Mouse (Mus musculus) kidney, postnatal 0 days (tissue): ENCODE measurements around the gene Dyx1c1. TPM values are rescaled to one million over a fixed set of nuclear protein-coding genes. Genes with fewer than 3 reads are reported as not detected.

Experiments used
- ATAC-seq: fragments of 200-750 bp; cut with Nextera tagmentation; replicated peaks from 2 replicates; pipeline ENCODE4 v1.8.0; 2017; ENCODE audit warnings: low read depth, moderate number of reproducible peaks, moderate TSS enrichment, moderate library complexity; ENCODE audit not compliant: low FRiP score
- DNase-seq: peaks from one replicate; pipeline ENCODE4 v3.0.0-alpha.2; 2016; ENCODE audit warnings: low spot score
- H3K27ac ChIP-seq: fragments of 300-500 bp; sonication (generic); 2 replicates; pipeline ENCODE4 v1.5.1; 2014; ENCODE audit warnings: mild to moderate bottlenecking
- H3K27me3 ChIP-seq: fragments of 300-500 bp; sonication (generic); 2 replicates; pipeline ENCODE4 v1.6.1; 2014; ENCODE audit warnings: low read length, mixed read lengths; ENCODE audit not compliant: insufficient read depth
- H3K36me3 ChIP-seq: fragments of 300-500 bp; sonication (generic); 2 replicates; pipeline ENCODE4 v1.6.1; 2014; ENCODE audit warnings: low read length, mixed read lengths; ENCODE audit not compliant: insufficient read depth
- H3K4me1 ChIP-seq: fragments of 300-500 bp; sonication (generic); replicated peaks from 2 replicates; pipeline ENCODE4 v1.6.1; 2014; ENCODE audit warnings: antibody characterized with exemption, low read length, mixed read lengths; ENCODE audit not compliant: insufficient read depth
- H3K4me2 ChIP-seq: fragments of 300-500 bp; sonication (generic); 2 replicates; pipeline ENCODE4 v1.6.1; 2014; ENCODE audit warnings: mild to moderate bottlenecking, low read length, moderate library complexity, mixed read lengths
- H3K4me3 ChIP-seq: fragments of 300-500 bp; sonication (generic); replicated peaks from 2 replicates; pipeline ENCODE4 v1.5.1; 2014; ENCODE audit warnings: low read depth, low read length
- H3K9ac ChIP-seq: fragments of 300-500 bp; sonication (generic); 2 replicates; pipeline ENCODE4 v1.6.1; 2014; ENCODE audit warnings: low read depth, low read length
- H3K9me3 ChIP-seq: fragments of 300-500 bp; sonication (generic); replicated peaks from 2 replicates; pipeline ENCODE4 v1.6.1; 2016; ENCODE audit warnings: low read length, inconsistent platforms, mixed read lengths
- CTCF ChIP-seq: IDR thresholded peaks from 2 replicates; pipeline ENCODE4 v1.5.1; 2016; ENCODE audit warnings: antibody characterized with exemption, low read depth, mild to moderate bottlenecking, moderate library complexity
- WGBS: fragments of 180-500 bp; shearing (Covaris S2); extraction: QIAGEN DNeasy Blood & Tissue Kit; methylation state at CpG from one replicate; pipeline ENCODE4 v1.1.7; 2014; 5-methylcytosine and 5-hydroxymethylcytosine counted together
- polyA plus RNA-seq: library from polyadenylated mRNA; unstranded; fragments of >200 nt; fragmentation: Nextera tagmentation; extraction: Ambion mirVana; gene quantifications from 2 replicates; pipeline ENCODE4 v1.2.1, GENCODE M21; 2015

Dyx1c1 gene
- 2.8 and 3.3 TPM in 2 replicates for polyA plus RNA-seq

DNA sequence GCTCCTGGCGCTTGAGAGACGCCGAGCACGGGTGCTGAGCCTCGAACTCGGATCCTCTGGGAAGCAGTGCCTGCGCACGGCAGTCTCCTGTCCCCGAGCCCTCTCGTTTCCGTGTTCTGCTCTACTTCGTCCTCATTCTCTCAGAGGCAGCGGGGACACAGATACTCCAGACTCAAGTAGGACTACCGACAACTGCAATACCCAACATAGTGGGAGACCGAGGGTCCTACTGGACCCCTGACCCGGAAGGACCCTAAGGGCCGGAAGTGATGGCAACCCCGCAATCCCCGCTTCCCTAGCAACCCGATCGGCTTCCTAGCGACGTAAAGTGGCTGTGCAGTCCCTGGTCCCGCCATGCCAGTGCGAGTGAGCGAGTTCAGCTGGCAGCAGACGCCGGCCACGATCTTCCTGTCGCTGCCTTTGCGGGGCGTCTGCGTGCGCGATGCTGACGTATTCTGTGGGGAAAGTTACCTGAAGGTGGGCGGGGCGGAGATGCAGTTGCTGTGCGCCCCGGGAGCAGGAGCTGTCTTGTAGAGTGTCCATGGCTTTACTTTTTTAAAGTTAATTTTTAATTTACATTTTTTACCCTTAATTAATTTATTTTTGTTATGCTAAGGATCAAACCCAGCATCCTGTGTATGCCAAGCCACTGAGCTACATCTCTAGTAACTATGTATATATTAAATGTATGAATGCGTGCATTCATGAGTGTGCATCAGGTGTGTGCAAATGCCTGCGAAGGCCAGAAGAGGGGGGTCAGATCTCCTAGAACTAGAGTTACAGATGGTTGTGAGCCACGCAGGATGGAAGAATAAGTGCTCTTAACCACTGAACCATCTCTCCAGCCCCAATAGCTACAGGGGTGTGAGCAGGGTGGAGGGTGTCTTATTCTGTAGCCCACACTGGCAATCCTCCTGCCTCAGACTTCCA is at the start of gene Dyx1c1, which contains the start of gene Gm44503:
Gene Dyx1c1, plus strand, starts transcription at position 265 of the 930 bp plus-strand sequence.
Gene Gm44503, plus strand, starts transcription at position 332 of the 930 bp plus-strand sequence.
- Histone ChIP-seq H3K4me1 (peaks cover 5% of the 10 kb centered on the region; the same call in 1 of the 2 replicates), H3K27ac (peak within 1 kb of the TSS; percentile 70; the same call in 1 of the 2 replicates), H3K4me3 (peak within 1 kb of the TSS; percentile 58), H3K4me2 (peak within 1 kb of the TSS; percentile 69), H3K27me3 (no peaks in the 10 kb centered on the region), H3K9me3 (no peaks in the 10 kb centered on the region), H3K36me3 (no peaks in the 10 kb centered on the region), H3K9ac (peak within 1 kb of the TSS; percentile 56)
- 2% methylated on average over 43 of the region's 43 CpGs for WGBS
- ATAC-seq, result peak; percentile 90
- TF ChIP-seq CTCF, result no peak; the same call in 1 of the 2 replicates
- peak; percentile 92 for DNase-seq

DNA sequence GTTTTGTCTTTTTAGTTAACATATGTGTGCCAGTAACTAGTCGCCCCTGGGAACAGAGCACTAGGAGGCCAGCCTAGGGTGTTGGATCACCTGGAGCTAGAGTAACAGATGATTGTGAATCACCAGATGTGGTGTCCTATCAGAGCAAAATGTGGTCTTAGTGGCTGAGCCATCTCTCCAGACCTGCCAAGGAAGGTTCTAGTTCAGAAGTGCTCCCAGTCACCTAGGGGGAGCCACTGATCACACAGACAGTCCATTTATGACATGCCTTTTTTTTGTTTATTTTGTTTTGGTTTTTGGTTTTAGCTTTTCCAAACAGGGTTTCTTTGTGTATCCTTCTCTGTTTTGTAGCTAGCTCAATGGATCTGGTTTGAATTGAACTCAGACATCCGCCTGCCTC is 47.2 kb upstream of the Dyx1c1 start:
- Histone ChIP-seq H3K4me1 (no peaks in the 10 kb centered on the region), H3K9me3 (no peaks in the 10 kb centered on the region), H3K27me3 (no peaks in the 10 kb centered on the region), H3K4me2 (no peak overlapping the region), H3K36me3 (peaks cover 2% of the 10 kb centered on the region; the same call in 1 of the 2 replicates), H3K27ac (no peak overlapping the region), H3K4me3 (no peak overlapping the region), H3K9ac (no peak overlapping the region)
- TF ChIP-seq CTCF, result no peak
- DNase-seq (no peak), ATAC-seq (no peak)
- 92% methylated on average over 2 of the region's 2 CpGs for WGBS

DNA sequence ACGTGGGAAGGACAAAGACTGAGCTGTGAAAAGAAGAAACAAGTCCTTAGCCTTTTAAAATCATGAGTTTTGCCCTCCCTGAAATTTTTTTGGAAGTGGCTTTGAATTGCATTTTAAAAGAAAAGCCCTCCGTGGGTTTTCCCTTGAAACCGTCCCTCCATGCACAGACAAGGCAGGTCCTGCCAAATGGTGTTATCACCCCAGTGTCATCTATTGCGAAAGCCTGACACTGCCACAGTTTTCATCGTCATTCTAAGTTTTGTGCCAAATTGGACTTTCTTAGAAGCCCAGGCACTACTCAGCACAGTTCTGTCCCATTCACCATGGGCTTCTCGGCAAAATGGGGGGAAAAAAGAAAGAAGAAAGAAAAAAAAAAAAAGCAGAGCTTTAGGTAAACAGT is 45.0 kb upstream of the Dyx1c1 start:
- Histone ChIP-seq H3K4me2 (peak overlapping the region; percentile 27; the same call in 1 of the 2 replicates), H3K4me3 (no peak overlapping the region), H3K27ac (no peak overlapping the region), H3K4me1 (no peaks in the 10 kb centered on the region), H3K27me3 (no peaks in the 10 kb centered on the region), H3K9ac (no peak overlapping the region), H3K36me3 (peaks cover 2% of the 10 kb centered on the region; the same call in 1 of the 2 replicates), H3K9me3 (no peaks in the 10 kb centered on the region)
- DNase-seq, result no peak
- WGBS, result 41% methylated on average over 6 of the region's 6 CpGs
- ATAC-seq, result no peak
- TF ChIP-seq CTCF, result no peak

DNA sequence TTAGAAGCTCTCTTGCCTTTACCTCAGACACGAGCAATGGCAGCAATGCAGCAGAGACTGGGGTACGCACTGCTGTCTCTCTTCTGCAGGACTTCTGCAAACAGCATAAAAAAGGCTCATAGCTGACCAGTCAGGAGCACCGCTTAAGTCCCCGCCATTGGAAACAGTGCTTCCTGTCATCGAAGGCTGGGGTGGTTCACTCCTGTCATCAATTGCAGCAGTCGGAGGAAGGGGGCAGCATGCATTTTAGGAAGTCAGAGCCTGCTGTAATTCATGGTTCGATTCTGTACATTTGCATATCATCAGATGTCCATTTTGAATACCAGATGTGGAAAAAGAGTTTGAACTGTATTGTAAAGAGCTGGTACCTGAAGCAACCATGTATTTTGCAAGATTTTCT is 42.9 kb upstream of the Dyx1c1 start:
- Histone ChIP-seq H3K4me3 (no peak overlapping the region), H3K4me1 (no peaks in the 10 kb centered on the region), H3K27me3 (no peaks in the 10 kb centered on the region), H3K36me3 (peaks cover 2% of the 10 kb centered on the region; the same call in 1 of the 2 replicates), H3K9me3 (no peaks in the 10 kb centered on the region), H3K9ac (no peak overlapping the region), H3K27ac (no peak overlapping the region), H3K4me2 (no peak overlapping the region)
- ATAC-seq (no peak), DNase-seq (peak; percentile 13)
- TF ChIP-seq CTCF, result no peak
- 61% methylated on average over 7 of the region's 7 CpGs for WGBS

DNA sequence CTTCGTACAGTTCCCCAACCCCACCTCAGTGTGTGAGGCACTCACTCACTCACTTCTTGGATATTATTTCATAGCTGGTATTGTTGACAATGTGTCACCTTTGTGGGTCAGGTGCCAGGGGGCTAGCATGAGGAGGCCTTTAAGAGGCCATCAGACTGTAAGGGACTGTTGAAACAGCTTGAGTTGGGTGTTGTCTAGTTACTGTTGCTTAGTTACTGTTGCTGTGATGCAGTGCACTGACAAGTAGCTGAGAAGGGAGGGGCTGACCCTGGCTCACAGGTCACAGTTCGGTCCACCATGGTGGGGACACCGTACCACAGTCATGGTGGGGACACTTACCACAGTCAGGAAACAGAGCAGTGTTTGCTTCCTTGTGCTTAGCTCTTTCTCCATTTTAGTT is 35.5 kb upstream of the Dyx1c1 start:
- H3K27me3 ChIP-seq, result no peaks in the 10 kb centered on the region
- no peaks in the 10 kb centered on the region for H3K36me3 ChIP-seq
- TF ChIP-seq CTCF, result no peak
- no peak for ATAC-seq
- no peaks in the 10 kb centered on the region for H3K9me3 ChIP-seq
- H3K4me1 ChIP-seq, result no peaks in the 10 kb centered on the region
- H3K9ac ChIP-seq, result no peak overlapping the region
- no peak overlapping the region for H3K27ac ChIP-seq
- H3K4me3 ChIP-seq, result no peak overlapping the region
- no peak for DNase-seq
- WGBS, result 92% methylated on average over 3 of the region's 3 CpGs
- H3K4me2 ChIP-seq, result no peak overlapping the region

DNA sequence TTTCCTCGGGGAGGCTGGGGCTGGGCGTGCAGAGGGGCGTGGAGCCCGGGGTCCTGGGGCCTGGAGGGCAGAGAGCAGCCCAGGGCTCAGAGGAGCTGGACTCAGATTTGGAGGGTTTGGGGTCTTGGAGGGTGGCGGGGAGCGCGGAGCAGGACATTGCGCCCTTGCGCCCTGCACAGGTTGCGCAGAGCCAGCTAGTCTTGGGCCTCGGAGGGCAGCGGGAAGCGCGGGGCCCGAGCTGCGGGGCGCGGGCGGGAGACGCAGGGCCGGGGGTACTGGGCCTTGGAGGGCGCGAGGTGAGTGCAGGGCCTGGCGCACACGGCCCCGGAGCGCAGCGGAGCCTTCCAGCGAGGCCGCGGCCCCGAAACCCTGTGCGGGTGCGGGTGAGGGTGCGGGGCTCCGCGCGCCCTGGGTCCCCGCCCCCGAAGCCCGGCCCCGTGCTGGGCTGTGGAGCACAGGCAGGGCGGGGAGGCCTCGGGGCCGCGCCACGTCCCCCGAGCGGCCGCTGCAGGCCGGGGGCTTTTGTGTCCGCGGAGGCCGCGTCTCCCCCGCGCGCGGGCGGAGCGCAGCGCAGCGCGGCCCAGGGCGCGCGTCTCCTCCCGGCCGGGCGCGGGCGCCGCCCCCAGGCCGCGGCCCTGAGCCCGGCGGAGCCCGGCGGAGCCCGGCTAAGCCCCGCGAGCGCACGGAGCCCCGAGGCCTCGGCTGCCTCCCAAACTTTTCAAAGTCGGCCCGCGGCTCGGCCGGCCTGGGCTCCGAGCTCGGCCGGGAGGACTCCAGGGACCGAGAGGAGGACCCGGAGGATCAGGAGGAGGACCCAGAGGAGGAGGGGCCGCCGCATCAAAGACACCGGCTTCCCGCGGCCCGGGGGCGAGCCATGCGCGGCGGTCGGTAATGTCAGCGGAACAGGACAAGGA is 33.3 kb upstream of the Dyx1c1 start, which contains the start of gene Pygo1:
Gene Pygo1, plus strand, starts transcription at position 625 of the 914 bp plus-strand sequence.
- TF ChIP-seq CTCF, result no peak
- WGBS, result under 1% methylated on average over 85 of the region's 108 CpGs
- Histone ChIP-seq H3K4me1 (no peaks in the 10 kb centered on the region), H3K36me3 (no peaks in the 10 kb centered on the region), H3K9ac (peak within 1 kb of the TSS; percentile 95), H3K9me3 (no peaks in the 10 kb centered on the region), H3K4me2 (peak within 1 kb of the TSS; percentile 96), H3K27me3 (no peaks in the 10 kb centered on the region), H3K4me3 (peak within 1 kb of the TSS; percentile 82), H3K27ac (peak within 1 kb of the TSS; percentile 88)
- peak; percentile 64 for DNase-seq
- peak; percentile 84 for ATAC-seq
